Comparison of ENCODE assay signal across 8 mouse cellular contexts in genomic region chr11:87592713-87593598, GRCm38 (mm10). TPM values are rescaled to one million over a fixed set of nuclear protein-coding genes. Genes with fewer than 3 reads are reported as not detected.
A peak's percentile ranks its signal among the peaks of the same experiment; 100 is the strongest.
DNase-seq lines count a peak whose midpoint lies in the region; ATAC-seq and TF ChIP-seq lines count a peak whose summit lies in the region.

No protein-coding gene starts in this region.

- no peak for TF ChIP-seq RAD21 in CH12.LX (IDR thresholded peaks at IDR 0.05; ENCODE audit: low read depth, low read length)

- TF ChIP-seq EP300 in CH12.LX (IDR thresholded peaks at IDR 0.05; ENCODE audit: low read length), result no peak
- no peak for TF ChIP-seq EP300 in heart, postnatal 0 days (IDR thresholded peaks at IDR 0.05; ENCODE audit: low read depth)

- no peak for TF ChIP-seq CTCF in CH12.LX (conservative IDR thresholded peaks at IDR 0.05 in 1 of 2, IDR thresholded peaks at IDR 0.05 in 1 of 2; ENCODE audit: low read depth in 2 of 2, low read length in 2 of 2)
- TF ChIP-seq CTCF in heart, postnatal 0 days (IDR thresholded peaks at IDR 0.05; ENCODE audit: low read depth), result no peak

- H3K9ac ChIP-seq in CH12.LX (ENCODE audit: insufficient read depth, low read depth), result peak overlapping the region; percentile 69
- peak overlapping the region; percentile 68 for H3K9ac ChIP-seq in heart, postnatal 0 days (replicated peaks; ENCODE audit: low read depth, low read length)
- H3K9ac ChIP-seq in limb, embryonic 13.5 days, result peak overlapping the region; percentile 85
- H3K9ac ChIP-seq in stomach, embryonic 16.5 days (ENCODE audit: low read length), result peak overlapping the region; percentile 90

- peaks cover 10 to 16% of the 10 kb centered on the region in 2 experiments for H3K36me3 ChIP-seq in CH12.LX (replicated peaks in 1 of 2; ENCODE audit: control insufficient read depth in 1 of 2, insufficient read depth in 1 of 2, low read length in 1 of 2)
- peaks cover 13% of the 10 kb centered on the region for H3K36me3 ChIP-seq in heart, postnatal 0 days (replicated peaks; ENCODE audit: control insufficient read depth, insufficient read depth, low read length)
- peaks cover 18% of the 10 kb centered on the region for H3K36me3 ChIP-seq in limb, embryonic 13.5 days
- peaks cover 3% of the 10 kb centered on the region; the same call in 1 of the 2 replicates for H3K36me3 ChIP-seq in stomach, embryonic 16.5 days (ENCODE audit: control insufficient read depth, insufficient read depth, low read length)

- peak overlapping the region; percentile 67 for H3K27ac ChIP-seq in CH12.LX (ENCODE audit: insufficient read depth, low read depth)
- peak overlapping the region; percentile 93 for H3K27ac ChIP-seq in heart, postnatal 0 days (ENCODE audit: low read depth)
- H3K27ac ChIP-seq in limb, embryonic 13.5 days, result peak overlapping the region; percentile 89
- H3K27ac ChIP-seq in stomach, embryonic 16.5 days (ENCODE audit: low read length), result peak overlapping the region; percentile 97

- 37% methylated on average over 13 of the region's 13 CpGs for WGBS in heart, postnatal 0 days
- 39% methylated on average over 13 of the region's 13 CpGs for WGBS in limb, embryonic 13.5 days
- 34% methylated on average over 13 of the region's 13 CpGs for WGBS in stomach, embryonic 16.5 days

- no peaks in the 10 kb centered on the region for H3K9me3 ChIP-seq in CH12.LX (replicated peaks; ENCODE audit: low read length)
- H3K9me3 ChIP-seq in heart, postnatal 0 days (replicated peaks; ENCODE audit: control insufficient read depth, low read length), result no peaks in the 10 kb centered on the region
- no peaks in the 10 kb centered on the region for H3K9me3 ChIP-seq in limb, embryonic 13.5 days
- no peaks in the 10 kb centered on the region for H3K9me3 ChIP-seq in stomach, embryonic 16.5 days (replicated peaks; ENCODE audit: control insufficient read depth, low read length)

- no peak for TF ChIP-seq POLR2A in CH12.LX (IDR thresholded peaks at IDR 0.05; ENCODE audit: low read depth, low read length)

- peaks cover 12% of the 10 kb centered on the region for H3K79me2 ChIP-seq in CH12.LX (replicated peaks; ENCODE audit: control insufficient read depth, extremely low read depth, insufficient read depth, poor library complexity, severe bottlenecking)

- ATAC-seq in heart, postnatal 0 days (ENCODE audit: insufficient read depth, low read depth), result no peak
- ATAC-seq in limb, embryonic 13.5 days (ENCODE audit: low FRiP score, low read depth), result no peak
- ATAC-seq in stomach, embryonic 16.5 days (ENCODE audit: insufficient read depth, low FRiP score), result no peak

- DNase-seq in cerebellum, adult 11-12 months, result peak; percentile 51
- DNase-seq in cerebellum, adult 8-10 months, result no peak
- DNase-seq in CH12.LX (ENCODE audit: extremely low read depth), result no peak
- DNase-seq in heart, postnatal 0 days (ENCODE audit: low spot score), result no peak
- no peak for DNase-seq in spleen, postnatal 4 days (ENCODE audit: low spot score in 2 of 2)
- DNase-seq in thymus, postnatal 14 days, result no peak

- peak overlapping the region; percentile 79 for H3K4me2 ChIP-seq in CH12.LX (ENCODE audit: insufficient read depth, low read depth, poor library complexity, severe bottlenecking)
- H3K4me2 ChIP-seq in heart, postnatal 0 days (ENCODE audit: low read depth, low read length), result peak overlapping the region; percentile 68
- H3K4me2 ChIP-seq in limb, embryonic 13.5 days (replicated peaks), result peak overlapping the region; percentile 88
- H3K4me2 ChIP-seq in stomach, embryonic 16.5 days (ENCODE audit: low read depth, low read length), result peak overlapping the region; percentile 78

- in situ Hi-C loops in CH12.LX (cut with MboI; ENCODE audit: low pct_ligation_motif_present, low pct_unique_long_range_greater_than_20kb, low sequenced_read_pairs), result no loop called here

- H3K4me1 ChIP-seq in CH12.LX (ENCODE audit: control insufficient read depth in 1 of 2, insufficient read depth in 2 of 2), result peaks cover 25 to 63% of the 10 kb centered on the region in 2 experiments
- H3K4me1 ChIP-seq in heart, postnatal 0 days (ENCODE audit: control insufficient read depth, insufficient read depth), result peaks cover 27% of the 10 kb centered on the region
- H3K4me1 ChIP-seq in limb, embryonic 13.5 days, result peaks cover 61% of the 10 kb centered on the region
- peaks cover 37% of the 10 kb centered on the region for H3K4me1 ChIP-seq in stomach, embryonic 16.5 days (ENCODE audit: control insufficient read depth, insufficient read depth, low read length)

- H3K4me3 ChIP-seq in CH12.LX (replicated peaks in 1 of 3; ENCODE audit: low read depth in 2 of 3, low read length in 2 of 3, poor library complexity in 1 of 3), result peak overlapping the region; percentile 69 to 86 (median 76)
- H3K4me3 ChIP-seq in heart, postnatal 0 days (ENCODE audit: low read depth, low read length), result peak overlapping the region; percentile 78
- H3K4me3 ChIP-seq in limb, embryonic 13.5 days, result peak overlapping the region; percentile 80
- peak overlapping the region; percentile 78 for H3K4me3 ChIP-seq in stomach, embryonic 16.5 days (replicated peaks; ENCODE audit: low read length)

- dilution Hi-C loops in CH12.LX (cut with MboI; ENCODE audit: extremely low pct_ligation_motif_present, extremely low pct_unique_long_range_greater_than_20kb, low sequenced_read_pairs), result no loop called here

- no peaks in the 10 kb centered on the region for H3K27me3 ChIP-seq in CH12.LX (replicated peaks)
- H3K27me3 ChIP-seq in heart, postnatal 0 days (ENCODE audit: control insufficient read depth, insufficient read depth, low read length), result no peaks in the 10 kb centered on the region
- no peaks in the 10 kb centered on the region for H3K27me3 ChIP-seq in limb, embryonic 13.5 days
- no peaks in the 10 kb centered on the region for H3K27me3 ChIP-seq in stomach, embryonic 16.5 days (ENCODE audit: control insufficient read depth, insufficient read depth, low read length)

TF ChIP-seq in CH12.LX, 34 proteins besides CTCF, POLR2A, EP300 and RAD21:
- TF ChIP-seq MAX (IDR thresholded peaks at IDR 0.05; ENCODE audit: low read length), result no peak
- TF ChIP-seq IRF4 (IDR thresholded peaks at IDR 0.05; ENCODE audit: low read depth, low read length), result no peak
- TF ChIP-seq KAT2A (IDR thresholded peaks at IDR 0.05; ENCODE audit: insufficient replicate concordance, low read length), result no peak
- TF ChIP-seq MAFK (IDR thresholded peaks at IDR 0.05; ENCODE audit: insufficient replicate concordance, low read length), result peak; percentile 81
- TF ChIP-seq USF1 (IDR thresholded peaks at IDR 0.05; ENCODE audit: low read depth, low read length), result no peak
- TF ChIP-seq MXI1 (IDR thresholded peaks at IDR 0.05; ENCODE audit: low read depth, low read length), result no peak
- 0 out of 2 replicates have a peak, but pooled peaks have one; percentile 29 for TF ChIP-seq MAZ (IDR thresholded peaks at IDR 0.05; ENCODE audit: low read depth, low read length)
- no peak for TF ChIP-seq ZC3H11A (IDR thresholded peaks at IDR 0.05; ENCODE audit: low read depth, low read length)
- TF ChIP-seq USF2 (conservative IDR thresholded peaks at IDR 0.05; ENCODE audit: low read depth, low read length), result no peak
- no peak for TF ChIP-seq GABPA (IDR thresholded peaks at IDR 0.05; ENCODE audit: insufficient replicate concordance, low read depth, low read length)
- no peak for TF ChIP-seq UBTF (IDR thresholded peaks at IDR 0.05; ENCODE audit: low read depth, low read length)
- no peak for TF ChIP-seq BHLHE40 (IDR thresholded peaks at IDR 0.05; ENCODE audit: low read depth, low read length)
- peak; percentile 52; the same call in 1 of the 2 replicates for TF ChIP-seq CHD1 (IDR thresholded peaks at IDR 0.05; ENCODE audit: low read depth, low read length)

RNA-seq across cellular contexts. Expression of gene Mtmr4, which starts 1.0 kb away (rescaled TPM):
- total RNA-seq in CH12.LX (2012; rRNA removed), result 29.4 and 40.5 TPM in 2 replicates
- total RNA-seq in CH12.LX (2014; rRNA removed), result 27.2 and 29.5 TPM in 2 replicates
- 31.7 and 32.9 TPM in 2 replicates for polyA plus RNA-seq in CH12.LX (2012; ENCODE audit: insufficient read length, low read depth)
- total RNA-seq in heart, postnatal 0 days (2014; rRNA removed; ENCODE audit: low replicate concordance), result 12.4 and 17.3 TPM in 2 replicates
- 6.0 and 7.0 TPM in 2 replicates for polyA plus RNA-seq in heart, postnatal 0 days (2015; fragmentation: Nextera tagmentation; extraction: Ambion mirVana)
- 31.1 and 38.9 TPM in 2 replicates for polyA plus RNA-seq in limb, embryonic 13.5 days (2015; fragmentation: Nextera tagmentation; extraction: Ambion mirVana)
- 27.0 and 28.6 TPM in 2 replicates for polyA plus RNA-seq in stomach, embryonic 16.5 days (2015; fragmentation: Nextera tagmentation; extraction: Ambion mirVana)

RNA-seq across cellular contexts. Expression of gene Hsf5, which starts 24.0 kb away (rescaled TPM):
- total RNA-seq in CH12.LX (2012; rRNA removed), result 0.04 TPM in 1 of 2 replicates, not detected in the other
- total RNA-seq in CH12.LX (2014; rRNA removed), result not detected in 2 replicates
- polyA plus RNA-seq in CH12.LX (2012; ENCODE audit: insufficient read length, low read depth), result not detected in 2 replicates
- not detected in 2 replicates for total RNA-seq in heart, postnatal 0 days (2014; rRNA removed; ENCODE audit: low replicate concordance)
- polyA plus RNA-seq in heart, postnatal 0 days (2015; fragmentation: Nextera tagmentation; extraction: Ambion mirVana), result 0.03 TPM in 1 of 2 replicates, not detected in the other
- 0.29 and 0.42 TPM in 2 replicates for polyA plus RNA-seq in limb, embryonic 13.5 days (2015; fragmentation: Nextera tagmentation; extraction: Ambion mirVana)
- polyA plus RNA-seq in stomach, embryonic 16.5 days (2015; fragmentation: Nextera tagmentation; extraction: Ambion mirVana), result 0.10 and 0.14 TPM in 2 replicates

RNA-seq across cellular contexts. Expression of gene Sept4, which starts 24.3 kb away (rescaled TPM):
- total RNA-seq in CH12.LX (2012; rRNA removed), result 1.5 and 1.7 TPM in 2 replicates
- total RNA-seq in CH12.LX (2014; rRNA removed), result 0.32 TPM in 1 of 2 replicates, not detected in the other
- polyA plus RNA-seq in CH12.LX (2012; ENCODE audit: insufficient read length, low read depth), result 0.42 and 1.5 TPM in 2 replicates
- 13.9 and 20.6 TPM in 2 replicates for total RNA-seq in heart, postnatal 0 days (2014; rRNA removed; ENCODE audit: low replicate concordance)
- polyA plus RNA-seq in heart, postnatal 0 days (2015; fragmentation: Nextera tagmentation; extraction: Ambion mirVana), result 47.8 and 49.1 TPM in 2 replicates
- polyA plus RNA-seq in limb, embryonic 13.5 days (2015; fragmentation: Nextera tagmentation; extraction: Ambion mirVana), result 21.2 and 23.3 TPM in 2 replicates
- polyA plus RNA-seq in stomach, embryonic 16.5 days (2015; fragmentation: Nextera tagmentation; extraction: Ambion mirVana), result 25.1 and 26.7 TPM in 2 replicates

RNA-seq across cellular contexts. Expression of gene Gm11492, which starts 26.5 kb away (rescaled TPM):
- total RNA-seq in CH12.LX (2012; rRNA removed) (not detected in 2 replicates), CH12.LX (2014; rRNA removed) (not detected in 2 replicates)
- polyA plus RNA-seq in CH12.LX (2012; ENCODE audit: insufficient read length, low read depth), result not detected in 2 replicates
- not detected in 2 replicates for total RNA-seq in heart, postnatal 0 days (2014; rRNA removed; ENCODE audit: low replicate concordance)
- not detected in 2 replicates for polyA plus RNA-seq in heart, postnatal 0 days (2015; fragmentation: Nextera tagmentation; extraction: Ambion mirVana)
- not detected in 2 replicates for polyA plus RNA-seq in limb, embryonic 13.5 days (2015; fragmentation: Nextera tagmentation; extraction: Ambion mirVana)
- polyA plus RNA-seq in stomach, embryonic 16.5 days (2015; fragmentation: Nextera tagmentation; extraction: Ambion mirVana), result not detected in 2 replicates
